Mouse (Mus musculus) midbrain, embryonic 11.5 days (tissue): Measurements from ENCODE around the gene Erc2. TPM values are rescaled to one million over a fixed set of nuclear protein-coding genes. Genes with fewer than 3 reads are reported as not detected.

ENCODE experiments used
- ATAC-seq: fragments of 200-750 bp; cut with Nextera tagmentation; 2 replicates; pipeline ENCODE4 v1.8.0; 2017; ENCODE audit warnings: moderate TSS enrichment, moderate library complexity; ENCODE audit not compliant: low FRiP score
- DNase-seq: peaks from one replicate; pipeline ENCODE4 v3.0.0; 2015; ENCODE audit warnings: low spot score; ENCODE audit errors: missing footprints
- H3K27ac ChIP-seq: fragments of 300-500 bp; sonication (generic); 2 replicates; pipeline ENCODE4 v1.5.1; 2014; ENCODE audit warnings: low read depth, low read length
- H3K27me3 ChIP-seq: fragments of 300-500 bp; sonication (generic); 2 replicates; pipeline ENCODE4 v1.6.1; 2014; ENCODE audit warnings: mild to moderate bottlenecking, low read length, moderate library complexity, mixed read lengths; ENCODE audit not compliant: control insufficient read depth, insufficient read depth
- H3K36me3 ChIP-seq: fragments of 300-500 bp; sonication (generic); 2 replicates; pipeline ENCODE4 v1.6.1; 2014; ENCODE audit warnings: mild to moderate bottlenecking, low read length, moderate library complexity, mixed read lengths; ENCODE audit not compliant: control insufficient read depth, insufficient read depth
- H3K4me1 ChIP-seq: fragments of 300-500 bp; sonication (generic); 2 replicates; pipeline ENCODE4 v1.6.1; 2014; ENCODE audit warnings: low read length; ENCODE audit not compliant: control insufficient read depth, insufficient read depth
- H3K4me2 ChIP-seq: fragments of 300-500 bp; sonication (generic); 2 replicates; pipeline ENCODE4 v1.6.1; 2014; ENCODE audit warnings: mild to moderate bottlenecking, moderate library complexity
- H3K4me3 ChIP-seq: fragments of 300-500 bp; sonication (generic); 2 replicates; pipeline ENCODE4 v1.5.1; 2014; ENCODE audit warnings: low read depth, low read length
- H3K9ac ChIP-seq: fragments of 300-500 bp; sonication (generic); 2 replicates; pipeline ENCODE4 v1.6.1; 2014; ENCODE audit warnings: low read length
- H3K9me3 ChIP-seq: fragments of 300-500 bp; sonication (generic); 2 replicates; pipeline ENCODE4 v1.6.1; 2016; ENCODE audit warnings: low read length; ENCODE audit not compliant: control insufficient read depth
- WGBS: fragments of 180-500 bp; shearing (Covaris S2); extraction: QIAGEN DNeasy Blood & Tissue Kit; methylation state at CpG from one replicate; pipeline ENCODE4 v1.1.7; 2014; 5-methylcytosine and 5-hydroxymethylcytosine counted together
- polyA plus RNA-seq: library from polyadenylated mRNA; unstranded; fragments of >200 nt; fragmentation: Nextera tagmentation; extraction: Ambion mirVana; gene quantifications from 2 replicates; pipeline ENCODE4 v1.2.1, GENCODE M21; 2014

Gene Erc2
- polyA plus RNA-seq, 1 experiment from 2014 or later = 10.6 TPM

GRCm38 (mm10) chr14:28286511-28286910 is 664.3 kb downstream of the Erc2 start:
- Histone ChIP-seq H3K27me3 (no peaks in the 10 kb centered on the region), H3K9me3 (no peaks in the 10 kb centered on the region), H3K9ac (no peak overlapping the region), H3K27ac (no peak overlapping the region), H3K36me3 (no peaks in the 10 kb centered on the region), H3K4me2 (no peak overlapping the region), H3K4me1 (no peaks in the 10 kb centered on the region), H3K4me3 (no peak overlapping the region)
- no peak for DNase-seq
- no peak for ATAC-seq

DNA sequence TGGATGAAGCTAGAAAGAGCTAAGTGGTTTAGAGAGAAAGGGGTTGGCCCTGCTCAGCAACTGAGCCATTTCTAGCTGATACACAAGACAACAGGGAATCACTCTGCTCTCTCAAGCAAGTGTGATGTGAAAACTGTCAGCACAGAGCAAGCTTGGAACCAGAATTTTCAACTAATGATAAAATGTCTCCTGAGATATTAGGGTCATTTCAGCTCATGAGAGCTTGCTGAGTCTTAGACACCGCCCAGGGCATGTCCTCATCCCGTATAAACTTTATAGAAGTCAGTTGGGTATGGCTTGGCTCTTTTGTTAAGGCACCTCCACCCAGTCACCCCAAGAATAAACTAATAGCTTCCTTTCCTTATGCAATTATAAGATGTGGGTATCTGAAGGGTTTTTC is 666.0 kb downstream of the Erc2 start:
- Histone ChIP-seq H3K4me3 (no peak overlapping the region), H3K4me1 (no peaks in the 10 kb centered on the region), H3K9me3 (no peaks in the 10 kb centered on the region), H3K9ac (no peak overlapping the region), H3K27me3 (no peaks in the 10 kb centered on the region), H3K4me2 (no peak overlapping the region), H3K27ac (no peak overlapping the region), H3K36me3 (no peaks in the 10 kb centered on the region)
- WGBS = 86% methylated on average over 2 of the region's 2 CpGs
- DNase-seq = no peak
- ATAC-seq = no peak

DNA sequence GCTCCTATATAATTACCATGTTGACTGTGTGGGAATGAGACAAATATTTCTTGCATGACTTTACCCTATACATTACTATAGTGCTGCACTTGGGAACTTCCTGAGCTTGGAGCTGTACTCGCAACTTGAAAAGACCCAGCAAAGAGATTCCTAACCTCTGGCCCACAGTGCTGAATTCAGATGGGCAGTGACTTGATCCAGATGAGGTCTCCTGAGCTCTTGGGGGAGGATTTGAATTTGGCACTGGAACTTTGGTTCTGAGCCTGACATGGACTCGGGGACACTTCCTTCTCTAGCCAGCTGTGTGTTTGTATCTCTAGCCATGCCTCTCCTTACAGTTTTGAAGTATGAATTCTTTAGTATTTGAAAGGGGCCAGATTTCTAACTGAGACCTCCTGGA is 666.7 kb downstream of the Erc2 start:
- Histone ChIP-seq H3K9me3 (no peaks in the 10 kb centered on the region), H3K4me3 (no peak overlapping the region), H3K27ac (no peak overlapping the region), H3K4me1 (no peaks in the 10 kb centered on the region), H3K9ac (no peak overlapping the region), H3K36me3 (no peaks in the 10 kb centered on the region), H3K27me3 (no peaks in the 10 kb centered on the region), H3K4me2 (no peak overlapping the region)
- DNase-seq (no peak), ATAC-seq (no peak)
- WGBS = 81% methylated on average over 2 of the region's 2 CpGs

DNA sequence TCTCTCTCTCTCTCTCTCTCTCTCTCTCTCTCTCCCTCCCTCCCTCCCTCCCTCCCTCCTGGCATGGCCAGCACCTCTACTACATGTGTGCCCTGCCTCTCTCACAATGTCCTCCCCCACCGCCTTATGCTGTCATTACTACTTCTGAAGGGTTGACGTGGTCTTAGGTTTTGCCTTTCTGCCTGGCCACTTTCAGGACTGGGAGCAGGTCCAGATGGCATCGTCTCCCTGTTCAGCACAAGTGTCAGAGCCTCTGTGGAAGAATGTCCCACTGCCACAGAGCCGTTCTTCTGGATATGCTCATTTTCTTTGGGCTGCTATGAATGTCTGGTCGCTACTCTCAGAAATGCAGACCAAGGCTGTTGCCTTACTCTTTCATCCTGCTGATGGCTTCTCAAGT is 671.7 kb downstream of the Erc2 start:
- H3K27ac ChIP-seq = no peak overlapping the region
- H3K4me1 ChIP-seq = no peaks in the 10 kb centered on the region
- H3K4me2 ChIP-seq = no peak overlapping the region
- no peaks in the 10 kb centered on the region for H3K9me3 ChIP-seq
- no peaks in the 10 kb centered on the region for H3K27me3 ChIP-seq
- WGBS = 92% methylated on average over 5 of the region's 5 CpGs
- ATAC-seq (no peak), DNase-seq (no peak)
- H3K9ac ChIP-seq = no peak overlapping the region
- H3K4me3 ChIP-seq = no peak overlapping the region
- H3K36me3 ChIP-seq = no peaks in the 10 kb centered on the region

DNA sequence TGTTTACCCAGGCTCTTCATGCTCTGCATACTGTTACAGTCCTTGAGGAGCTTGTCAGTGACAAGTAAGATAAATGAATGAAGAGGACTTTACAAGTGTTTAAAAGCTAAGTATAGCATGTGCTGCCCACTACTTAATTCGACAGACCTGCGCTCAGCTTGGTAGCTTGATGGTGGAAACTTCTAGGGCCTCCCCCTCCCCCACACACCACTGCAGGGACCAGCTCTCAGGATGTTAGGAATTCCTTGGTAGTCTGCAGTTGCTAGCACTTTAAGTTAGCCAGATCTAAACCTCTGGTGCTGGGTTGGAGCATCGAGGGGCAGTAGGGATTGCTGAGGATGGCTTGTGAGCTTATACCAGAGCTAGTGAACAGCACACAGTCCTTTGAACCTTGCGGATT is 672.9 kb downstream of the Erc2 start:
- Histone ChIP-seq H3K36me3 (no peaks in the 10 kb centered on the region), H3K4me1 (no peaks in the 10 kb centered on the region), H3K27me3 (no peaks in the 10 kb centered on the region), H3K4me2 (no peak overlapping the region), H3K27ac (no peak overlapping the region), H3K9me3 (no peaks in the 10 kb centered on the region), H3K4me3 (no peak overlapping the region), H3K9ac (no peak overlapping the region)
- no peak for ATAC-seq
- DNase-seq = no peak
- WGBS = 80% methylated on average over 4 of the region's 4 CpGs

GRCm38 (mm10) chr14:28300095-28300494 is 677.9 kb downstream of the Erc2 start:
- no peaks in the 10 kb centered on the region for H3K27me3 ChIP-seq
- DNase-seq = no peak
- no peak overlapping the region for H3K9ac ChIP-seq
- WGBS = 77% methylated on average over 6 of the region's 6 CpGs
- H3K36me3 ChIP-seq = no peaks in the 10 kb centered on the region
- no peaks in the 10 kb centered on the region for H3K4me1 ChIP-seq
- no peaks in the 10 kb centered on the region for H3K9me3 ChIP-seq
- no peak overlapping the region for H3K4me3 ChIP-seq
- ATAC-seq = no peak
- H3K27ac ChIP-seq = no peak overlapping the region
- no peak overlapping the region for H3K4me2 ChIP-seq

- Histone ChIP-seq H3K9ac (no peak overlapping the region), H3K4me2 (no peak overlapping the region), H3K36me3 (no peaks in the 10 kb centered on the region), H3K9me3 (no peaks in the 10 kb centered on the region), H3K4me3 (no peak overlapping the region), H3K4me1 (no peaks in the 10 kb centered on the region), H3K27me3 (no peaks in the 10 kb centered on the region), H3K27ac (no peak overlapping the region)
- 54% methylated on average over 5 of the region's 5 CpGs for whole genome bisulfite sequencing
- no peak for ATAC-seq
- DNase-seq = no peak
These were observed 679.0 kb downstream of the Erc2 start for GRCm38 (mm10) chr14:28301251-28301650.

- Histone ChIP-seq H3K36me3 (no peaks in the 10 kb centered on the region), H3K9ac (no peak overlapping the region), H3K4me2 (no peak overlapping the region), H3K27me3 (no peaks in the 10 kb centered on the region), H3K9me3 (no peaks in the 10 kb centered on the region), H3K27ac (no peak overlapping the region), H3K4me3 (no peak overlapping the region), H3K4me1 (no peaks in the 10 kb centered on the region)
- DNase-seq (no peak), ATAC-seq (no peak)
- WGBS = 81% methylated on average over 5 of the region's 5 CpGs
These were observed 681.9 kb downstream of the Erc2 start for GRCm38 (mm10) chr14:28304131-28304530.

GRCm38 (mm10) chr14:28308661-28309060 is 686.4 kb downstream of the Erc2 start:
- 88% methylated on average over 1 of the region's 1 CpGs for WGBS
- DNase-seq (no peak), ATAC-seq (no peak)

GRCm38 (mm10) chr14:28316851-28317250 is 694.6 kb downstream of the Erc2 start:
- ATAC-seq (no peak), DNase-seq (no peak)
- Histone ChIP-seq H3K4me2 (no peak overlapping the region), H3K27ac (no peak overlapping the region), H3K4me3 (no peak overlapping the region), H3K4me1 (0 out of 2 replicates have a peak, but pooled peaks cover 2% of the 10 kb centered on the region), H3K9ac (no peak overlapping the region), H3K36me3 (no peaks in the 10 kb centered on the region), H3K27me3 (peaks cover 2% of the 10 kb centered on the region; the same call in 1 of the 2 replicates), H3K9me3 (no peaks in the 10 kb centered on the region)
- WGBS = 41% methylated on average over 7 of the region's 7 CpGs

More at GRCm38 (mm10) chr14:28308661-28309060, 686.4 kb downstream of the Erc2 start:
- peaks cover 3% of the 10 kb centered on the region; the same call in 1 of the 2 replicates for H3K4me1 ChIP-seq
- no peaks in the 10 kb centered on the region for H3K9me3 ChIP-seq
- H3K4me2 ChIP-seq = no peak overlapping the region
- no peak overlapping the region for H3K4me3 ChIP-seq
- no peak overlapping the region for H3K9ac ChIP-seq
- H3K36me3 ChIP-seq = no peaks in the 10 kb centered on the region
- H3K27me3 ChIP-seq = peaks cover 2% of the 10 kb centered on the region; the same call in 1 of the 2 replicates
- H3K27ac ChIP-seq = no peak overlapping the region
